Mouse (Mus musculus): Measurements from ENCODE around the gene Nedd4.

GRCm38 (mm10) chr9:72775022-72775421 is 112.9 kb downstream of the Nedd4 start:
- no peak for TF ChIP-seq CTCF (IDR thresholded peaks at IDR 0.05; ENCODE audit: borderline replicate concordance, insufficient read depth, low read length)
- no peak for TF ChIP-seq POLR2A (IDR thresholded peaks at IDR 0.05; ENCODE audit: low read depth, low read length)
